Mouse (Mus musculus): ENCODE measurements around the gene Glra1.

- TF ChIP-seq POLR2A (IDR thresholded peaks at IDR 0.05; ENCODE audit: low read depth, low read length) = no peak
- no peak for TF ChIP-seq CTCF (conservative IDR thresholded peaks at IDR 0.05; ENCODE audit: insufficient read depth, insufficient read length, low read depth, low read length)
Measured at GRCm38 (mm10) chr11:55636961-55637360, 29.0 kb upstream of the Glra1 start.

All from kidney, adult 2 months (tissue).